Mouse (Mus musculus) limb, embryonic 11.5 days (tissue): ENCODE data around the gene Celf1. TPM values are rescaled to one million over a fixed set of nuclear protein-coding genes. Genes with fewer than 3 reads are reported as not detected.

Source experiments
- ATAC-seq: fragments of 200-750 bp; cut with Nextera tagmentation; 2 replicates; pipeline ENCODE4 v1.8.0; 2017; ENCODE audit warnings: low read depth; ENCODE audit not compliant: insufficient number of reproducible peaks, low FRiP score, low TSS enrichment
- DNase-seq: peaks from one replicate; pipeline ENCODE4 v3.0.0-alpha.2; 2015; ENCODE audit warnings: low spot score
- H3K27ac ChIP-seq: fragments of 300-500 bp; sonication (generic); replicated peaks from 2 replicates; pipeline ENCODE4 v1.5.1; 2014; ENCODE audit warnings: low read depth, mild to moderate bottlenecking, low read length
- H3K27me3 ChIP-seq: fragments of 300-500 bp; sonication (generic); 2 replicates; pipeline ENCODE4 v1.6.1; 2014; ENCODE audit warnings: mild to moderate bottlenecking, low read length, mixed read lengths; ENCODE audit not compliant: control insufficient read depth, insufficient read depth
- H3K36me3 ChIP-seq: fragments of 300-500 bp; sonication (generic); 2 replicates; pipeline ENCODE4 v1.6.1; 2014; ENCODE audit warnings: mild to moderate bottlenecking, low read length, moderate library complexity, mixed read lengths; ENCODE audit not compliant: control insufficient read depth, insufficient read depth
- H3K4me1 ChIP-seq: fragments of 300-500 bp; sonication (generic); 2 replicates; pipeline ENCODE4 v1.6.1; 2014; ENCODE audit warnings: low read length, mixed read lengths; ENCODE audit not compliant: control insufficient read depth, insufficient read depth
- H3K4me2 ChIP-seq: fragments of 300-500 bp; sonication (generic); 2 replicates; pipeline ENCODE4 v1.6.1; 2014; ENCODE audit warnings: low read depth, mild to moderate bottlenecking, moderate library complexity; ENCODE audit not compliant: severe bottlenecking
- H3K4me3 ChIP-seq: fragments of 300-500 bp; sonication (generic); 2 replicates; pipeline ENCODE4 v1.5.1; 2014; ENCODE audit warnings: low read depth, low read length
- H3K9ac ChIP-seq: fragments of 300-500 bp; sonication (generic); 2 replicates; pipeline ENCODE4 v1.6.1; 2014; ENCODE audit warnings: mild to moderate bottlenecking, low read length
- H3K9me3 ChIP-seq: fragments of 300-500 bp; sonication (generic); 2 replicates; pipeline ENCODE4 v1.6.1; 2016; ENCODE audit warnings: low read length; ENCODE audit not compliant: control insufficient read depth
- WGBS: fragments of 180-500 bp; shearing (Covaris S2); extraction: QIAGEN DNeasy Blood & Tissue Kit; methylation state at CpG from one replicate; pipeline ENCODE4 v1.1.7; 2014; 5-methylcytosine and 5-hydroxymethylcytosine counted together
- polyA plus RNA-seq: library from polyadenylated mRNA; unstranded; fragments of >200 nt; fragmentation: Nextera tagmentation; extraction: Ambion mirVana; gene quantifications from 2 replicates; pipeline ENCODE4 v1.2.1, GENCODE M21; 2014

Gene Celf1
- polyA plus RNA-seq, 1 experiment from 2014 or later, result 75.2 TPM

DNA sequence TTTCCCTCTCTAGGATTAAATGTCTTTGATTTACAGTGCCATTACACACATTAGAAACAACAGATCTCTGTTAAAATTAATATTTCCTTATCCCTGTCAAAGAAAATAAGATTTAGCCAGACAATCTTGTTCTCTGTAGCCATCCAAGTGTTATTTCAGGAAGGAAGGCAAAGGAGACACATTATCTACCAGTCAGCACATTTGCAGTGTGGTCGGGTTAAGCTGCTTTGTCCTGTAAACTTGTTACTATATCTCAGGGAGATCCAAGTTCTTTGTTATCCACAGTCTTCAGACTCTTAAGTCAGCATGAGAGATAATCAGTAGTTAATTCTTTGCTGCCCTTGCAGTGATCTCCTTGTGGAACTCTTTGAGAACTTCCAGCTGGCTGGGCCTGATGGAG is 29.3 kb upstream of the Celf1 start:
- Histone ChIP-seq H3K27ac (no peak overlapping the region), H3K4me1 (peaks cover 3% of the 10 kb centered on the region; the same call in 1 of the 2 replicates)

DNA sequence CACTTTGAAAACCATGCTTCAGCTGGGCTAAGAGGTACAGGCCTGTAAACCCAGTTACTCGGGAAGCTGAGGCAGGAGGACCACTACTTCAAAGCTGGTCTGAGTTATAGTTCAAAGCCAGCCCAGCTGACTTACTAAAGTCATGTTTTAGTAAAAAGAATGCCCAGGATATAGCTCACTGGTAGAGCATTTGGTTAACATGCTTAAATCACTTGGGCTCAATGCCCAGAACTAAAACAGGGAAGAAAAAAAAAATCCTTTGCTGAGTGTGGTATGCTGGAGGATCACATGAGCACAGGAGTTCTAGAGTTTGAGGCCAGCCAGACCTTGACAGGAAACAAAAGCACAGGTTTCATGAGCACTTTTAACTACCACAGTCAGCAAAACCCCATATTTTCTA is 28.5 kb upstream of the Celf1 start:
- peaks cover 8% of the 10 kb centered on the region for H3K4me1 ChIP-seq
- DNase-seq (no peak), ATAC-seq (no peak)
- H3K4me3 ChIP-seq, result no peak overlapping the region
- no peak overlapping the region for H3K27ac ChIP-seq
- no peaks in the 10 kb centered on the region for H3K27me3 ChIP-seq
- no peaks in the 10 kb centered on the region for H3K9me3 ChIP-seq
- H3K9ac ChIP-seq, result no peak overlapping the region
- H3K4me2 ChIP-seq, result no peak overlapping the region
- 81% methylated on average over 1 of the region's 1 CpGs for whole genome bisulfite sequencing
- peaks cover 11% of the 10 kb centered on the region for H3K36me3 ChIP-seq

More for the DNA sequence above, 29.3 kb upstream of the Celf1 start:
- Histone ChIP-seq H3K4me2 (no peak overlapping the region), H3K9me3 (no peaks in the 10 kb centered on the region), H3K36me3 (peaks cover 11% of the 10 kb centered on the region), H3K9ac (no peak overlapping the region), H3K4me3 (no peak overlapping the region), H3K27me3 (no peaks in the 10 kb centered on the region)
- 79% methylated on average over 1 of the region's 1 CpGs for WGBS
- ATAC-seq (no peak), DNase-seq (no peak)

- Histone ChIP-seq H3K27ac (no peak overlapping the region), H3K4me2 (no peak overlapping the region), H3K36me3 (peaks cover 11% of the 10 kb centered on the region), H3K27me3 (no peaks in the 10 kb centered on the region), H3K9me3 (no peaks in the 10 kb centered on the region), H3K4me3 (no peak overlapping the region), H3K4me1 (peaks cover 8% of the 10 kb centered on the region), H3K9ac (no peak overlapping the region)
- DNase-seq, result no peak
- 82% methylated on average over 2 of the region's 2 CpGs for WGBS
- ATAC-seq, result no peak
Observed at GRCm38 (mm10) chr2:90913671-90914070, 26.5 kb upstream of the Celf1 start.

DNA sequence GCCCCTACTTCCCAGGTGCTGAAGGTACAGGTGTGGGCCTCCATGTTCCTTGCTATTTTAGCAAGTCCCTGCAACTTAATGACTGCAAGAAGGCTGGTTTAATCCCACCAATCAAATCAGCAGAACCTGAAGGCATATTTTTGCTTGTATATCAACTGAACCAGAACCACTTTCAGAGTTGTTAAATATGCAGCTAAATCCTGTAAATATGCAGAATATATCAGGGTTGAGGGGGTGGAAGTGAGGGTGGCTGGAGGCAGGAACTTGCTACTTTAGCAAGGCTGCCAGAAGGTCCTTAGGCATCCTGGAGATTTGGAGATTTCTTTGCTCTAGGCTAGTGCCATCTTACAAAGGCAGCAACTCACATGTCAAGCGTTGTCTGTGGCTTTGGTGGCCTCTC is 24.7 kb upstream of the Celf1 start:
- 91% methylated on average over 1 of the region's 1 CpGs for WGBS
- no peak overlapping the region for H3K9ac ChIP-seq
- no peak overlapping the region for H3K4me2 ChIP-seq
- H3K4me3 ChIP-seq, result no peak overlapping the region
- peaks cover 8% of the 10 kb centered on the region for H3K4me1 ChIP-seq
- no peak for DNase-seq
- H3K36me3 ChIP-seq, result peaks cover 6% of the 10 kb centered on the region
- no peak for ATAC-seq
- H3K9me3 ChIP-seq, result no peaks in the 10 kb centered on the region
- no peaks in the 10 kb centered on the region for H3K27me3 ChIP-seq
- no peak overlapping the region for H3K27ac ChIP-seq

- Histone ChIP-seq H3K36me3 (peaks cover 2% of the 10 kb centered on the region; the same call in 1 of the 2 replicates), H3K4me3 (peak overlapping the region; percentile 70), H3K4me1 (peaks cover 8% of the 10 kb centered on the region), H3K9ac (peak overlapping the region; percentile 99), H3K4me2 (peak overlapping the region; percentile 84), H3K27me3 (no peaks in the 10 kb centered on the region), H3K27ac (peak overlapping the region; percentile 79), H3K9me3 (no peaks in the 10 kb centered on the region)
- WGBS, result 27% methylated on average over 7 of the region's 7 CpGs
- ATAC-seq, result no peak
- DNase-seq, result no peak
Observed at GRCm38 (mm10) chr2:90916560-90917232, 23.5 kb upstream of the Celf1 start.

- peaks cover 2% of the 10 kb centered on the region; the same call in 1 of the 2 replicates for H3K36me3 ChIP-seq
- no peaks in the 10 kb centered on the region for H3K27me3 ChIP-seq
- peak overlapping the region; percentile 79 for H3K27ac ChIP-seq
- under 1% methylated on average over 64 of the region's 73 CpGs for WGBS
- H3K9me3 ChIP-seq, result no peaks in the 10 kb centered on the region
- H3K4me3 ChIP-seq, result peak overlapping the region; percentile 70
- DNase-seq, result peak; percentile 81
- H3K9ac ChIP-seq, result peak overlapping the region; percentile 99
- H3K4me2 ChIP-seq, result peak overlapping the region; percentile 84
- peaks cover 8% of the 10 kb centered on the region for H3K4me1 ChIP-seq
- ATAC-seq, result peak; percentile 87
Observed at GRCm38 (mm10) chr2:90917233-90917998, 22.8 kb upstream of the Celf1 start.

DNA sequence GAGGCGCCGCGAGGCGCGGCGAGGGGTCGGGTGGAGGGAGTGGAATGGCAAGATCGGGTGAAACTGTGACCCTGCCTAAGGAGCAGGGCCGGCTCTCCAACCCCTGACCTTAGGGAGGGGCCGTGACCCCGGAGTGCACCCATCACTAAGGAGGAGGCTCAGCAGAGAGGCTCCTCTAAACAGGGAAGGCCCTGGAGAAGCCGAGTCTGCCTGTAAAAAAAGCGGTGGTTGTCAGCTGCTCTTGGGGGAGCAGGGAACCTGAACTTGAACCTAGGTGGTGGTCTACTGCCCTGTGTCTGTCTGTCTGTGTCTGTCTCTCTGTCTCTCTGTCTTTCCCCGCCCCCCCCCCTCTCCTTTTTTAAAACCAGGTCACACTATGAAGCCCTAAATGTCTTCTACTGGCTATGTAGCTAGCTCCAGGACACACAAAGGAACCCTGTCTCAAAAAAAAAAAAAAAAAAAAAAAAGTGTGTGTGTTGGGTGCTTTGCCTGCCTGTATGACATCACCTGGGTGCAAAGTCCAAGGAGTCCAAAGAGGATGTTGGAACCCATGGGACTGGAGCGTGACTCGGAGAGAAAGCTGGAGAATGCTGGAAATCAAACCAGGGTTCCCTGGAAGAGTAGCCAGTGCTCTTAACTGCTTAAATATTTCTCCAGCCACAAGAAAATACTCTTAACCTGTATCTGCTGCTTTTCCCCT is 22.0 kb upstream of the Celf1 start:
- peak; percentile 25 for DNase-seq

GRCm38 (mm10) chr2:90921178-90921577 is 19.0 kb upstream of the Celf1 start:
- Histone ChIP-seq H3K4me2 (no peak overlapping the region), H3K9ac (no peak overlapping the region), H3K4me1 (peaks cover 1% of the 10 kb centered on the region), H3K27ac (no peak overlapping the region), H3K4me3 (no peak overlapping the region), H3K27me3 (no peaks in the 10 kb centered on the region), H3K9me3 (no peaks in the 10 kb centered on the region), H3K36me3 (no peaks in the 10 kb centered on the region)
- ATAC-seq (no peak), DNase-seq (no peak)
- WGBS, result 88% methylated on average over 1 of the region's 1 CpGs

More for the DNA sequence above, 22.0 kb upstream of the Celf1 start:
- 13% methylated on average over 16 of the region's 16 CpGs for WGBS
- peak; percentile 75 for ATAC-seq
- Histone ChIP-seq H3K27me3 (no peaks in the 10 kb centered on the region), H3K36me3 (peaks cover 2% of the 10 kb centered on the region; the same call in 1 of the 2 replicates), H3K4me1 (peaks cover 8% of the 10 kb centered on the region), H3K4me3 (peak overlapping the region; percentile 70), H3K9ac (peak overlapping the region; percentile 99), H3K4me2 (peak overlapping the region; percentile 84), H3K9me3 (no peaks in the 10 kb centered on the region), H3K27ac (peak overlapping the region; percentile 79)
